Mouse (Mus musculus): ENCODE measurements around the gene Nfyb.

The Nfyb gene

DNA sequence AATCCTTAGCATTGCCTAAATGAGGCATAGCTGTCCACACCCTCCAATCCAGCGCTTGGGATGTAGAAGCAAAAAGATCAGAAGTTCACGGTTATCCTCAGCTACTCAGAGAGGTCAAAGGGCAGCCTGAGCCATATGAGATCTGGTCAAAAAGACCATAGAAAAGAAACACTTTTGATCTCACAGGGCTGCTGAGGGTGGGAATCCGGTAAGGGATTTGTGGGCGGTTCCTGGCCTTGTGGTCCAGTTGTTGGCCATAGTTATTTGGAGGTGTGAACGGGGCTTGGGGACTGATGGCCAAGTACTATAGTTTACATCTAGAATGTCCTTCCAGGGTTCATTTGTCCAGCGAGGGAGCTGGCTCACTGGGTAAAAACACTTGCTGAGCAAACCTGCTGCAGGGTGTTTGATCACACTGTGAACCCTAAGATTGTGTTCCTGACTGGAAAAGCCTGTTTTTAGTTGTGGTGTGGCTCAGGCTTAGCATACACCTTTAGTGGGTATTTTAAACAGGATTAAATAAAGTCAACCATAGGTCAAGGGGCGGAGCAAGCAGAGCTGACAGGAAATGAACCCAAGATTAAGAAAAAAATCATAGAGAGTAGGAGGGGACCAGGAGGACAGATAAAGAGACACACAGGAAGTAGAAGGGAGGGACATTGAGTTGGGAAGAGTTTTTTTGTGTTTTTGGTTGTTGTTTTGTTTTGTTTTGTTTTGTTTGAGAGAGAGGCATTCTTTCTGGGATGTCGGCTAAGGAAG is 15.0 kb upstream of the Nfyb start:
- no peak for DNase-seq (ENCODE audit: low spot score)

DNA sequence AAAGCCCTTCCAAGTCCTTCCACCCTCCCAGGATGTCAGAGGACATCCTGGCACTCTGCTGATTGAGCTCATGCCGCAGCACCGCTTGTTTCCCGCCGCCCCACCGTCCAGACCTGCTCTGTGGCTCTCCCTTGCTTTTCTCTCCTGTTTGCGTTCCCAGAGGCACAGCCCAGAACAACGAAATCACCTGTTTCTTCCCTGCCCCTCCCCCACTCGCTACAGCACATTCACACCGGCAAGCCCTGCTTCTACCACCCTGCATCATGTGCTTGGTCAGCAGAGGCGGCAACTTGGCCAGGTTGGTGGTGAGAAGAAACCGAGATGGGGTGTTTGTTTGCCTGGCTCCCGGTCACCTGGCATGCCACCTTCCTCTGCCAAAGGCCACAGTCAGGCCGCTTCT is 13.9 kb upstream of the Nfyb start:
- DNase-seq (ENCODE audit: low spot score), result no peak

DNA sequence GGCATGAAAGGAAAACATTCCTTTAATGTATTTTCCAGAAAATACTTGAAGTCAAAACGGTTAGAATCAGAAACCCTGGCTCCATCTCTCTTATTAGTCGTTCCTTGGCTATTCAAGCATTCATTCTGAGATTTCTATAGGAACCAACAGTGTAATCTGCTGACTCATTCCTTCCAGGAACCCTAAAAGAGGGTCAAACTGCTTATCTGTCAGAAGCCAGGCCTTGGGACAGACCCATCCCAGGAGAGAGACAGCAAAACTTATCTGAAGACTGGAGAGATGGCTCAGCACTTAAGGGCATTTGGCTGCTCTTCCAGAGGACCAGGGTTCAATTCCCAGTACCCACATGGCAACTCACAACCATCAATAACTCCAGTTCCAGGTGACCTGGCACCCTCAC is 13.1 kb upstream of the Nfyb start:
- no peak for DNase-seq (ENCODE audit: low spot score)

DNA sequence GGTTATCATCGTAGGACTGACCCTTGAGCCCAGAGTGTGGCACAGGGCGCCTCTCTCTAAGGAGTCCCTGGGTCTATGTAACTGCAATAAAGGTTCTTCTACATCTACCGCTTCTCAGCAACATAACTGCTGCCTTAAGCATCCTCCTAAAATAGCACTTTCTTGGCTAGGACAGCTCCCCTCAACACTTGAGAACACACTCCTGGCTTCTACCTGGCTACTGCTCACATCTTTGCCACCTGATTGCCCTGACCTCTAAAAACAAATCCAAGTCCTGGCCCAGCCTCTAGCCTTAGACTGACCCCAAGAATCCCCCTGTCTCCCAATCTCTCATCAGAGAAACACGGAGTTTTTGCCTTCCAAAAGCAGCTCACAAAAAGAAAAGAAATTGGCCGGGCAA is 10.9 kb upstream of the Nfyb start:
- no peak for DNase-seq (ENCODE audit: low spot score)

DNA sequence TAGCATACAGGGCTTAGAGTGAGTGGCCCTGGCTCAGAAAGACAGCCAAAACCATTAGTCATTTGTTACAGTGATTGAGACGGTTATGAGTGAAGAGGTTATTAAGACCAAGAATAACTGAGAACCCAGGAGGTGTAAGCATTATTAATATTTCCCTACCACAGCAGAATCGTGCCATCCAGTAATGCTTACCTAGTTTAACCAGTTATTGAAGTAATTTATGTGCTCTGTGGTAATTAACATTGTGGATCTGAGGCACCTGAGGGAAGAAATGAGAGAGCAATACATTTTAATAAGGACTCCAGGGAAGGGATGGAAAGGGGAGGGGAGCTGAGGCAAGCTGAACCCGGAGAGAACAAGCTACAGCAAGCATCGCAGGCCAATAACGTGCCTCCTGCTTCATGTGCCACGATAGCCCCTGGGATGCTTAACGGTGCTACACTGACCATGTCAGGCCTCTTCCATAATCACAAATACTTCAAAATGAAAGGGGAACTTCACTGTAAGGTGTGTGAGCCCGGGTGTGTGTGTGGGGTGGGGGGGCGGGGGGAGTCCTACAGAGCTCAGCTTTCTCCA is 7.7 kb upstream of the Nfyb start:
- no peak for DNase-seq (ENCODE audit: low spot score)

DNA sequence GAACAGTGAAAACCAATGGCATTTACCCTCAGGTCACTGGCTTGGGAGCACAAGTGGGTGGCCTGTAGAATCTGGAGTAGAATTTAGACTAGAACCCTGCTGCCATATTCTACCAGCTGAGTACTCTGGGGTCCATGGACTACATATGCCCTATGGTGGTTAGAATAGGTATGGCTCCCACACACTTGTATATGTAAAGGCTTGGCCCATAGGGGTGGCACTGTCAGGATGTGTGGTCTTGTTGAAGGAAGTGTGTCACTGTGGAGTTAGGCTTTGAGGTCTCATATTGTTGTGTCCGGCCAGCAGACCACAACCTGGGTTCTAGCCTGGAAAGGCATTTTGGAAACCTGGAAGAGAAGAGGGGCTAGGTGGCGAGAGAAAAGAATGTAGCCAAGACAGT is 6.8 kb upstream of the Nfyb start:
- no peak for DNase-seq (ENCODE audit: low spot score)

DNA sequence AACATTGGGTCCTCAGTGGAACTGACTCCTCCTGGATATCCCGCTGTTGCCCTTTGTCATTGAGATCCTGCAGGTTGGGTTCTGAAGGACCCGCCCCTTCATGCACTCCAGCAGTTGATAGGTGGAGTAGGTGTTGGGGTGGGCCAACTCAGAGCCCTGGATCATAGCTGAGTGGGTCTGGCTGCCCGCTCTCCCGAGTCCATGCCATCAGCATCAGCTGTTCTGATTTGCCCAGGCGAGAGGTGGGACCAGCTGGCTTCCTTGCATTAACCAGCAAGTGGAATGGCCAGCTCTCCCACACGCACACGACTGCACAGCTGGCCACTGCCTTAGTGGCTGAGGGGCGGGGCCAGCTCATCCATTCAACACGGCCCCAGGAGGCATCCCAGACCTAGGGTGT is 5.0 kb upstream of the Nfyb start:
- DNase-seq (ENCODE audit: low spot score), result no peak

DNA sequence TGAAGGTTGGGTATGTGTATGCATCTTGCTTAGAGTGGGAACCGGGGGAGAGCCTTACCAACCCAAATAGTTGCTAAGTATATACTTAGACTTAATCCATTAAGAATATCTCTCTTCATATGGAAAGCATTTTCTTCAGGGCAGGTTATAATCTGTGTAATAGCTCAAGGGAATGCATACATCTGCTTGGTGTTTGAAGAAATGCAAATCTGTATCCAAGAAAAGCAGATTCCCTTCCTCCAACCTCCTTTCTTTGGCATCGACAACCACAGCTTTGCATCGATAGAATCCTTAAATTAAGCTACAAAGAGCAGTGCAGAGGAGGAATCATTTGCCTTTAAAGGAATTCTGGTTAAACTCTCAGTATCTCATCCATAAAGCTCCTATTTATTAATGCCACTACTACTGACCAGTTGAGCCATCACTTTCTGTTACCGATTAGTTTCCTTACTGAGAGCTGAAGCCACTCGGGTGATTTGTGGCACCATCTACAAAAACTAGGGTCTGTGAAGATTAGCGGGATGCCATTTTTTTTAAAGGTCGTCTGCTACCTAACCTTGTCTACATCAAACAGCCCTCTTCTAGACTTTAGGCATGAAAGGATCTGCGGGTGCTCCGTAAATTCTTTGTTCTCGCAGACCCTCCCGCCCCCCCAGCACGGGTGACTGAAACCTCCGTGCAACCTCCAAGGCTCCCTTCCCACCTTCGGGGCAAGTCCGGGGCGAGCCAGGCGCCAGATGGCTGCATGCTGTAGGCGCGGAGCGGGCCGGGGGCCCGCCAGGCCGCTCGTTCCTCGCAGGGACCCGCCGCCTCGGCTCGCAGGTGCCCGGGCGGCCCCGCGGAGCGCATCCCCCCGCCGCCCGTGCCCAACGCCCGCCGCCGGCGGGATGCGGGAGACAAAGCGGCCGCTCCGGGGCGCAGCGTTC is 925 bp downstream of the Nfyb start:
- no peak for DNase-seq (ENCODE audit: low spot score)

DNA sequence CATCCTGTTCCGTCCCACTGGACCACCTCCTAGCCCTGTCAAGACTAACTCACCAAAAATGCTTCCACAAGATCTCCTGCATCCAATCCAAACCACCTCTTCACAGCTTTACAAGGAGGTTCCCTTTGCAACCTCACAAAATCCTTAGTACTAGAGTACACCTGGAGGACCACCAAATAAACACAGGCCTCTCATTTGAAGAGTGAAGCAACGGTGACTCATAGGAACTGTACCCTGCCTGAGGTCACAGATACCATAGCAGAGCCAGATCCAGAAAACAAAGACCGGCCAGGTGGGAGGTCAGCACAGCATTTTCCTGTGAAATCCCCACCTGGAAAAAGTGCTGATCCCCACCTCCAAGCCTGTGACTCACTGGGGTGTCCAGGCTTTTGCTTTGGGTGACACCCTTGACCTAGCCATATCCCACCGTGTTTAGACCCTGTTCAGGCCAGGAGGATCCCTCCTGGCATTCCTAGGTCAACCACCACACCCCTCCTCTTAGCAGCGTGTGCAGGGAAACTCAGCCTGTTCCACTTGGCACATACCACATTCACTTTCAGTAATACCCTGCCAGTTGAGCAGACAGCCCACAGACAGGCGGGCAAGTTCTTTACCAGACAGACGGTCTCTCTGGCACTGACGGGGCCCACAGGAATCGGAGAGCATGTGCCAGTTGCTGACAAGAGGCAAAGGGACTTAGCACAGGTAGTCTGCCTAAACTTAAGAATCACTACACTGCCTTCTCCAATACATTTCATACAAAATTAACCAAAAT is 2.7 kb downstream of the Nfyb start:
- no peak for DNase-seq (ENCODE audit: low spot score)

DNA sequence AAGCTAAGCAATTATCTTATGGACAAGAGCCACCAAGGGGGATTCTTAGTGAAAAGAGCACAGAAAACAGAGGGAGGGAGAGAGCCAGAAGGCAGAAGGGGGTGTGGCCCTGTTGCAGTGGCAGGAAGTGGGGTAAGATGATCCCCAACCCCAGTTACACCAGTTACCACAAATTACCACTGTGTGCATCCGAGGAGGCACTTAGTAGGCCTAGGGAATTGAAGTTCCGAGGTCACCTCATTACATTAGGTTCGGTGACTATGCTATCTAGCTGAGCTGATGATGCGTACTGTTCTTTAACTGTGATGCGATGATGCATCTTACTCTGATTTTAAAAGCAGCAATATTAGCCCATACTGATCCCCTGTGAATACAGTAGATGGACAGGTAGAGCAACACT is 4.2 kb downstream of the Nfyb start:
- no peak for DNase-seq (ENCODE audit: low spot score)

DNA sequence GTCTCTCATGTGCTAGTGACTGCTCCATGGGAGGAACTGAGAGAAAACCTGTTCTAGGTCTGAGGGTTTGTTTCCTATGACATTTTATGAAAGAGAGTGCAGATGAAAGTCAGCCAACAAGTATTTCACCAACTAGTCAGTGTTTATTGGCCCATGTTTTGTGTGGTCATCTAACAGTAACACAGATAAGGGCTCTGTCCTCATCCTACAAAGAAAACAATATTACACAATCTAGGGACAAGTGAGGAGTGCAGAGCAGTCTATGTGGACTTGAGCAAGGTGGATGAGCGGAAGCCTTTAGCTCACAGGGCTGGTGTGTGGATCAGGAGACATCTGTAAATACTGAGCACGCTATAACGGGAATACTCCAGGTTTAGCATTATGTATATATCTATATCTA is 5.1 kb downstream of the Nfyb start:
- no peak for DNase-seq (ENCODE audit: low spot score)

DNA sequence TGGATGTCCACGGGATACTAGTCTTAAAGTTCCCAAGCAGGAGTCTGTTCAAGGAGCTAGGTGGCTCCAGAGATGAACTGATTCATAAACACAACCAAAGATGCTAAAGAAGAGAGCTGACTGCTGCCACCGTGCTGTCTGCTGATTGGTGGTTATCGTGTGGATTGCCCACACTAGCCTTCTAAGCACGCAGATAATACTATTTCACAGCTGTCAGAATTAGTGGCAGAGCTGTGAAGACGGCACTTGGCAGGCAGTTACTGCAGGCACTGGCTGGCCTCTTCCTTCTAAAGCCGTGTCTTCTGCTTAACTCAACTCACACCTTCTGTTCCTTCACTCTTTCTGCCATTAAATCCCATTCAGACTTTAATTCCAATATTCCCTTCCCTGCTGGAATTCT is 5.6 kb downstream of the Nfyb start:
- DNase-seq (ENCODE audit: low spot score), result no peak

DNA sequence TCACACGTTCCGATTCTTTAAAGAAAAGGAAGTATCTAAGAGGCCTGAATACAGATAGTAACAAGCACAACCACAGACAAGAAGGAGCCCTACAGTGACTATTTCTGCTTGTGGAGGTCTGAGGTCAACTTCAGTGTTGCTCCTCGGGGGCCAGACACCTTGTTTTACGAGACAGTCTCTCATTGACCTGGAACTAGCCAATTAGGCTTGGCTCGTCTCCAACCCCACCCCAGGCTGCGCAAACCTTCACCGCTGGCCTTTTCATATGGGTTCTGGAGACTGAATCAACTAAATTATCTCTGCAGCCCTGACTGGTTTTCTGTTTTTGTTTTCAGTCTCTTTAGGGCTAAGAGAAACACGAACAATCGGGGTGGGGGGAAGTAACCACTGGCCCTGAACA is 6.6 kb downstream of the Nfyb start:
- no peak for DNase-seq (ENCODE audit: low spot score)

DNA sequence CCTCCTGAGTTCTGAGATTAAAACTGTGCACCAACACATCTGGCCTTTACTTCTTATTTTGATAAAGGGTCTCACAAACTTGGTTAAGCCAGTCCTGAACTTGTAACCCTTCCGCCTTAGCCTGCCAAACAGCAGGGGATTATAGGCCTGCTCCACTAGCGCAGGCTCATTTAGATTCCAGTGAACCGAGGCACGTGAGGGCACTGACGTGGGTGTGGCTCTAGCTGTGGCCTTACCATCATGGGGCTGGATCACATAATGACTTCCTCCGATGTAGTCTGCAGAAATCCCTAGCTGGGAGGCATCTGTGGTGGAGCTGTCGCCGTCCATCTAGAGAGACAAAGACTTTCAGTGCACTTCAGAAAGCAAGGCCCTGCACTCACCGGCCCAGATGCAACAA is 7.5 kb downstream of the Nfyb start:
- no peak for DNase-seq (ENCODE audit: low spot score)

DNA sequence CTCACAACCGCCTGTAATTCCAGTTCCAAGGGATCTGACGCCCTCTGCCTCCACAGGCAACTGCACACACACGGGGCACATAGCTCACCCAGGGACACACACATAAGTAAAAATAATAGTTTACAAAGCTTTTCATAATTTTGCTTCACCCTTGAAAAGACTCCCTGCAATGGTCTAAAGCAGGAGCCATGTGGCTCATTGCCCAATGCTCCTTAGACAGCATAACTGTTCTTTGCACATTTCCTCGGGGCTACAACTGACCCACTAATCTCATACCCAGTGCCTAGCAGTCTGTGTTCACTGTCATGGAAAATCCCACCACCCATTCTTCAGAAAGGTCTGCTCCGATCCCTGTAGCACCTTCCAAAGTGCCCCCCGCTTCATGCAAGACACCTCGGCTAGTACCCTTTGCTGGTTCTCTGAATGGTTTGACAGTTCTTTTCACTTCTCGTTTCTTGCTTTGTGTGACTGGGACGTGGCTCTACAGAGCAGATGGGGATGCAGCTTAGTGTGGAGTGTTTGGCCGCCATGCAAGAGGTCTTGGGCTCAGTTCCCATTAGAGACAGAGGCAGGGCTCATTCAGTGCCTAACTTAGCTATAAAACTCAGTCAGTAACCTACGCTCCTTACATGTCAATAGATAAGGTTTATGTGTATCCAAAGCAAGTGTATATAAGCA is 8.6 kb downstream of the Nfyb start:
- no peak for DNase-seq (ENCODE audit: low spot score)

DNA sequence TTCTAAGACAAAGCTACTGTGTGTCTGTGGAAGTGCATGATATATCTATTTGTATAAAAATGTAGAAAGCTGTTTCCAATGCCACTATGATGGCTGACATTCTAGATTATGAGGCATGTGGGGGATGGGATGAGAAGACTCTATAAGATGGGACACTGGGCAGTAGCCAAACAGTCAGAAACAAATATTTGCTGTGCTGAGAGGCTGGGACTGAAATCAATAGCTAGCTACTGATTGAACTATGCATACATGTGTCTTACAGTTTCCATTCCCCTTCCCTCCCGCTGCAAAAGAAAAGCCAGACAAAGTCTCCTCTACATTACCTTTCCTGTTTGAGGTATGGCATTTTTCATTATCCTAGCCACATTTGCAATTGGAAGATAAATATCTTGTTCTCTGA is 9.3 kb downstream of the Nfyb start:
- DNase-seq (ENCODE audit: low spot score), result no peak

DNA sequence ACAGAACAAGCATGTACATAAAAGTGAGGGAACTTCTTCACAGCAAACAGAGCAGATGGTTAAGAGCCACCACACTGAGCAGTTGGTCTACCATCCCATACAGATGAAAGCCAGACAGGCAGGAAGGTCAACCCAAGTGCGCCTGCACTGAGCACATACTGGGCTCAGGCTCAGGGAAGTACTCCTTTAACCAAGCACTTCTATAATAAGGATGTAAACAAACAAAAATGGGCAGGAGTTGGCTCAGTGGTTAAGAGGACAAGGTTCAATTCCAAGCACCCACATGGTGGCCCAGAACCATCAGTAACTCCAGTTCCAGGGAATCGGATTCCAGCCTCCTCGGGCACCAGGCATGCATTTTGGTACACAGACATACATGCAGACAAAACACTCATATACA is 11.0 kb downstream of the Nfyb start:
- DNase-seq (ENCODE audit: low spot score), result no peak

DNA sequence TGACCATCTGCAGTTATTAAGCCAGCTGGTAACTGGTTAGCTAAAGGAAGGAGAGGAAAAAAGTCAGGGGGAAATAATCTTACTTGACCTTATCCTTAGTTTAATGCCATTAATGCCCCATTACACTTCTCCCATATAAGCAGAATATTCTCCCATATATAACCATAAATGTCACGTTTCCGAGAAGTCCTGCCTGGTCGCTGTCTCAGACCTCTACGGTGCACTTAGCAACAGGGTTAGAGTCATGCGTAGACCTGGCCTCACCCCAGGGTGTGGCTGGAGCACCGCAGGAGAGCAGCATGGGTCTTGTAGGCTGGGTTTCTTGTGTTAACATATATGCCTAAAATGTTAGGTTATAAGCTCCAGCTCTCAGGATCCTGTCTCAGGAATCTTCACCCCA is 13.2 kb downstream of the Nfyb start:
- no peak for DNase-seq (ENCODE audit: low spot score)

DNA sequence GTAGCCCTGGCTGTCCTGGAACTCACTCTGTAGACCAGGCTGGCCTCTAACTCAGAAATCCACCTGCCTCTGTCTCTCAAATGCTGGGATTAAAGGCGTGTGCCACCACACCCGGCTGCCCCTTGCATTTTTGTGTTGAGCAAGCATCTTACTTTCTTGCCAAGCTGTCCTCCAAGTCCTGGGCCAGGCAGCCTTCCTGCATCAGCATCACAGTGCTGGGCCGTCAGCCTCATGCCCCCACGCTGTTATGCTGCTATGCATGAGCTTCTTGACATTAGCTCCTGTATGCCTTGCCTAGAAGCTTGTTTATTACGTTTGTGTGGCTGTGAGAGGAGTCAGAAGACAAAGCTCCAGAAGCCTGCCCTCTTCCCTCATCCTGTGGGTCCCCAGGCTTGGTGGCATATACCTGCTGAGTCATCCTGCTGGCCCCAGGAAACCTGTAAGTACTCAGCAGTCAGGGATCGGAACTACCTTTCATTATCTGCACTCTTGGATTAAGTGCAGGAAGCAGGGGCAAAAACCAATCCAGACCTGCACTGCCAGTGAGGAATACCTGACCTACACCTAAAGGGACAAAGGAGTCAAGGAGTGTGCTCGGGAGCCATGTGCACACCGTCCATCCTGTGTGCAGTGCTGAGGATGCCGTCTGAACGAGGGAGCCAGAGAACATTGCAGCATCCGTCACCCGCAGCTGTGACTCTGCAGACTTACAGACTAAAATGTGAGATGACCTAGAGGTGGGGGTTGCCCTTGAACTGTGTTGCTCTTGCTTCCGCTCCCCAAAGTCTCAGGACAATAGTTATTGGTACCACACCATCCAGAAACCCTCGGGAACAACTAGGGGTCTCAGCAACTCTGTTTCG is 16.7 kb downstream of the Nfyb start:
- no peak for DNase-seq (ENCODE audit: low spot score)

DNA sequence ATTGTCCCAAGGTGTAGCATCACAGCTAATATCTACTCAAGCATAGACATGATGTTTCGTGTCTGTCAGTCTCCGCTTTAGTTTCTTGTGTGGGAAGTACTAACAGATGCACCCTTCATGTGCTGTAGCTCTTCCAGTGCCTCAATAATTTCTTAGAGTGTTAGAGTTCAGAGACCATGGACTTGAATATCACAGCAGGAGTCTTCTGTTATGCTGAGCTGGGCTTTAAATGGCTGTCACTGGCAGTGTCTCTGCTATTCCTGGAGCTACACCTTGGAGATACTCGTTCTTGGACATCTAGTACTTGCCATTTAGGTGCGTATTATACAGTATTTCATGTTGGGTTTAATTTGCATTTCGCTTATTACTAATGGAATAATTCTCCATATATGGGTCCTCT is 18.6 kb downstream of the Nfyb start:
- no peak for DNase-seq (ENCODE audit: low spot score)

DNA sequence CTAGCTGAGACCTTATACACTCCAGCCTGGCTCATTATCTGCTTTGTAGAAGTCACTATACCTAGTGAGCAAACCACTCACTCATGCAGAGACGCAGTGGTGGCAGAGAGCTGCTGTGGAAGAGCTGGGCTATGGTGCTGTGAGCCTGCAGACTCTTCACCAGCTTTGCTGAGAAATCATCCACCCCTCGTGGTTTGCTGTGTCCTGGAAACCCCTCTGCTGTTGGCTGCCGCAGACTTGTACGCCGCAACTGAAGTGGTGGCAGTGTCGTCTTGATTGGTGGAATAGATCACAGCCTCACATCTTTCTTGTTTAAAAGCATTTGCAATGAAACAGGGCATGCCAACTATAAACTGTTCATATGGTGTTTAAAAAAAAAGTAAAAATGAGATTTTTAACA is 19.6 kb downstream of the Nfyb start:
- no peak for DNase-seq (ENCODE audit: low spot score)

Data from spleen, adult 12 weeks (tissue).